Mouse (Mus musculus) heart, adult 2 months (tissue): ENCODE measurements around the gene Ovca2. TPM values are rescaled to one million over a fixed set of nuclear protein-coding genes. Genes with fewer than 3 reads are reported as not detected.
A peak's percentile ranks its signal among the peaks of the same experiment; 100 is the strongest.

Experiments used
- DNase-seq, 2 experiments: peaks; one replicate each; pipeline ENCODE4 v3.0.0; 2021
- H3K27ac ChIP-seq: fragments of 200-600 bp; 2 replicates; pipeline ENCODE4 v1.8.1; 2022
- H3K27me3 ChIP-seq: fragments of 200-500 bp; 2 replicates; pipeline ENCODE4 v1.6.1; 2012; ENCODE audit warnings: mild to moderate bottlenecking, low read length, inconsistent platforms, mixed read lengths; ENCODE audit not compliant: control insufficient read depth, insufficient read depth
- H3K36me3 ChIP-seq: fragments of 200-500 bp; 2 replicates; pipeline ENCODE4 v1.6.1; 2012; ENCODE audit warnings: low read length, inconsistent platforms; ENCODE audit not compliant: control insufficient read depth, insufficient read depth
- H3K4me1 ChIP-seq: fragments of 200-500 bp; 2 replicates; pipeline ENCODE4 v1.6.1; 2011; ENCODE audit warnings: low read length; ENCODE audit not compliant: control insufficient read depth, insufficient read depth
- H3K4me3 ChIP-seq: fragments of 200-600 bp; 2 replicates; pipeline ENCODE4 v1.8.1; 2022
- H3K79me2 ChIP-seq: fragments of 200-500 bp; replicated peaks from 2 replicates; pipeline ENCODE4 v1.6.1; 2012; ENCODE audit warnings: mild to moderate bottlenecking, inconsistent platforms, low read length, moderate library complexity, mixed read lengths; ENCODE audit not compliant: control insufficient read depth, insufficient read depth
- H3K9ac ChIP-seq: fragments of 200-500 bp; 2 replicates; pipeline ENCODE4 v1.6.1; 2012; ENCODE audit warnings: low read depth, mild to moderate bottlenecking, control low read depth, inconsistent platforms, low read length, mixed read lengths
- CTCF ChIP-seq: fragments of 200-600 bp; IDR thresholded peaks from 2 replicates; pipeline ENCODE4 v1.8.1; 2022; ENCODE audit warnings: antibody characterized with exemption, mild to moderate bottlenecking, moderate library complexity
- EP300 ChIP-seq: fragments of 200-500 bp; IDR thresholded peaks from 2 replicates; pipeline ENCODE4 v1.6.1; 2011; ENCODE audit warnings: low read depth, low read length, control low read depth; ENCODE audit not compliant: insufficient read depth
- POLR2A ChIP-seq: fragments of 200-500 bp; IDR thresholded peaks from 2 replicates; pipeline ENCODE4 v1.6.1; 2011; ENCODE audit warnings: mild to moderate bottlenecking, low read depth, low read length, control low read depth; ENCODE audit not compliant: insufficient read depth
- WGBS: fragments of 180-500 bp; shearing (Covaris S2); methylation state at CpG from one replicate; pipeline ENCODE4 v1.1.7; 2018; 5-methylcytosine and 5-hydroxymethylcytosine counted together
- intact Hi-C: fragments of 180-260 bp; cut with DNase I; formaldehyde crosslinking; loops from one replicate; pipeline ENCODE4 v1.15.1; 2025
- long read RNA-seq: library from polyadenylated mRNA; stranded (forward); transcript quantifications from one replicate; pipeline ENCODE4 v2.0.0, GENCODE M21; 2021
- polyA plus RNA-seq: library from polyadenylated mRNA; depleted of rRNA; stranded (reverse); fragments of >200 nt; gene quantifications from 2 replicates; pipeline ENCODE4 v1.2.3, GENCODE M21; 2012; rRNA removed
- total RNA-seq, 2 experiments: library from RNA; stranded (reverse); gene quantifications; 2 replicates each; pipeline ENCODE4 v1.2.3; 2021

Gene Ovca2
- 1 to 10 TPM; 5.7 to 6.1 TPM for total RNA-seq
- 11.1 and 16.7 TPM in 2 replicates for polyA plus RNA-seq
- long read RNA-seq, partial matches to known transcripts, result 0 of 4 reads
- long read RNA-seq, other reads (novel, unspliced or antisense), result 1 of 4 reads

GRCm38 (mm10) chr11:75178672-75179208 is at the start of gene Ovca2:
Gene Ovca2, minus strand, starts transcription at chr11:75178835.
- intact Hi-C loops, result loop anchor here (1.0 to 5.0 kb wide), 2 partner anchors 113 to 251 kb away; partner anchors contain the start of genes Smg6 and Srr
- no peaks in the 10 kb centered on the region for H3K36me3 ChIP-seq
- 1% methylated on average over 33 of the region's 33 CpGs for WGBS
- TF ChIP-seq EP300 (0 out of 2 replicates have a peak, but pooled peaks have one; percentile 7), POLR2A (peak; percentile 81), CTCF (no peak; the same call in 1 of the 2 replicates)
- no peaks in the 10 kb centered on the region for H3K27me3 ChIP-seq
- H3K9ac ChIP-seq, result peak within 1 kb of the TSS; percentile 87
- peak within 1 kb of the TSS; percentile 88 for H3K27ac ChIP-seq
- H3K4me1 ChIP-seq, result peaks cover 5% of the 10 kb centered on the region
- no peaks in the 10 kb centered on the region for H3K79me2 ChIP-seq
- DNase-seq, result peak; percentile 91
- peak within 1 kb of the TSS; percentile 79 for H3K4me3 ChIP-seq

DNA sequence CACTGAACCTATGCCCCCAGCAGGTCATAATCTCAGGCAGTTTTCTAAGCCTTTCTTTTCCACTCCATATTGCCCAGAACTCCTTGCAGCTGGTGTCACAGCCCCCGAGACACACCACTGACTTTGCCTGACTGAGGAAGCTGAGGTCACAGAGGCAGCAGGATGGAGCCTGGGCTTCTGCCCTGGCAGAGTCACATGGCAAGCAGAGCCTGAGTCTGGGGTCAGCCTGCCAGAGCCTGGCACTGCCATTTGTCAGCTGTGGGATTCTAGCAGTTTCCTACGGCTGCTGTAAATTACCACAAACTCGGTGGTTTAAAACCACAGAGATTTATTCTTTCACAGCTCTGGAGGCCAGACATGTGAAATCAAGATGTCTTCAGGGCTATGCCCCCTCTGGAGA is 49.0 kb upstream of the Ovca2 start:
- Histone ChIP-seq H3K27me3 (no peaks in the 10 kb centered on the region), H3K36me3 (no peaks in the 10 kb centered on the region), H3K9ac (no peak overlapping the region), H3K4me3 (no peak overlapping the region), H3K27ac (no peak overlapping the region), H3K4me1 (0 out of 2 replicates have a peak, but pooled peaks cover 1% of the 10 kb centered on the region), H3K79me2 (no peaks in the 10 kb centered on the region)
- no peak for DNase-seq
- intact Hi-C loops, result no loop called here
- WGBS, result 68% methylated on average over 3 of the region's 3 CpGs
- TF ChIP-seq POLR2A (no peak), EP300 (no peak), CTCF (no peak)

- no peak overlapping the region for H3K9ac ChIP-seq
- no peak overlapping the region for H3K27ac ChIP-seq
- no peaks in the 10 kb centered on the region for H3K4me1 ChIP-seq
- no peaks in the 10 kb centered on the region for H3K36me3 ChIP-seq
- TF ChIP-seq EP300 (no peak), CTCF (no peak), POLR2A (no peak)
- WGBS, result 82% methylated on average over 4 of the region's 4 CpGs
- no peaks in the 10 kb centered on the region for H3K27me3 ChIP-seq
- no peak overlapping the region for H3K4me3 ChIP-seq
- no peaks in the 10 kb centered on the region for H3K79me2 ChIP-seq
- DNase-seq, result no peak
- intact Hi-C loops, result no loop called here
These were observed 46.2 kb upstream of the Ovca2 start for GRCm38 (mm10) chr11:75224835-75225234.

GRCm38 (mm10) chr11:75224062-75224461 is 45.4 kb upstream of the Ovca2 start:
- H3K27ac ChIP-seq, result no peak overlapping the region
- TF ChIP-seq CTCF (no peak), EP300 (no peak), POLR2A (no peak)
- H3K9ac ChIP-seq, result no peak overlapping the region
- no peaks in the 10 kb centered on the region for H3K27me3 ChIP-seq
- H3K4me3 ChIP-seq, result no peak overlapping the region
- intact Hi-C loops, result no loop called here
- H3K4me1 ChIP-seq, result no peaks in the 10 kb centered on the region
- 90% methylated on average over 12 of the region's 12 CpGs for WGBS
- no peak for DNase-seq
- no peaks in the 10 kb centered on the region for H3K79me2 ChIP-seq
- H3K36me3 ChIP-seq, result no peaks in the 10 kb centered on the region

DNA sequence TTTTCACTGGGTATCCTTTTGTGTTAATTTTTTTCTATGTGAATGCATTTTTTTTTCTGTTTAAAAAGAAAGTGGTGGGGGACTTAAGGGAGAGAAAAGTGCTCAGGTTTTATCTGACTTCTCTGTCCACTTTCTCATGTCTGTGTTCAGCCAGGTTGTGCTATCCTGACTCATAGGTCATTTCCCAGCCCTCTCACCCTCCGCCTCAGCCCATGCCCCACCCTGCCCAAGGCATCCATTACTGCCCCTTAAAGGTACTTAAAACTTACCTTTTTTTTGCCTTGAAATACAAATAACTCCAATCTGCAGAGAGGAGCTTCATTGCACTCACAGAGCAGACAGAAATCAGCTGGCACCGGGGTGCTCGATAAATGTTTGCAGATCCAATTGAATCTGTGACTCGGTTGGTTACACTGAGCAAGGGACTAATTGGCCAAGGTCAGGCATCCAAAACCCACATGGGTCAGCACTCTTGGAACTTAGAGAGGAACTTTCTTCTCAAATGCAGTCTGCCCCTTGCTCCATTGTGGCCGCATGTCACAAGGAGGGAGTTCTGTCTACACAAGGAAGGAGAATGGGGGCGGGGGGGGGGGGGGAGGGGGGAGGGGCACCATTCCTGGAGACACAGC is 42.0 kb upstream of the Ovca2 start:
- no peak for DNase-seq
- H3K79me2 ChIP-seq, result no peaks in the 10 kb centered on the region
- H3K36me3 ChIP-seq, result no peaks in the 10 kb centered on the region
- H3K4me3 ChIP-seq, result no peak overlapping the region
- WGBS, result 65% methylated on average over 5 of the region's 6 CpGs
- no peak overlapping the region for H3K27ac ChIP-seq
- H3K4me1 ChIP-seq, result no peaks in the 10 kb centered on the region
- intact Hi-C loops, result no loop called here
- H3K9ac ChIP-seq, result no peak overlapping the region
- H3K27me3 ChIP-seq, result no peaks in the 10 kb centered on the region
- no peak for TF ChIP-seq CTCF
- TF ChIP-seq POLR2A, result no peak
- no peak for TF ChIP-seq EP300

DNA sequence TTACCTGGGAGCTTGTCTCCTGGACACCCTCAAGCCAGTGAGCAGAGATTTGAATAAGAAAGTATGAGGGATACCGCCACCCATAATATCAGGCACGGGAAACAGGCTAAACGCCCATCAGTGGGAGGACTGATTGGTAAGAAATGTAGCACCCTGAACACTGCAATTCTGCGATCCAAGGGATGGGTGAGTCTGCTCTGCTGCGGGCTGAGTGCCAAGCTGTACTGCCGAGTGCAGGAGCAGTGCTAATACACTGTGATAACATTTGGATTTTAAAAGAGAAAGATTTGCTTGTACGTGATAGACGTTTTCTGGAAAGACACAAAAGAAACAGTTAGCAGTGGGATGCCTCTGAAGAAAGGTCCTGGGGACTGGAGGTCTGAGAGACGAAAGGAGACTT is 41.5 kb upstream of the Ovca2 start:
- Histone ChIP-seq H3K4me3 (no peak overlapping the region), H3K27ac (no peak overlapping the region), H3K9ac (no peak overlapping the region), H3K4me1 (no peaks in the 10 kb centered on the region), H3K36me3 (no peaks in the 10 kb centered on the region), H3K27me3 (no peaks in the 10 kb centered on the region), H3K79me2 (no peaks in the 10 kb centered on the region)
- TF ChIP-seq POLR2A, result no peak
- no peak for TF ChIP-seq EP300
- no peak for TF ChIP-seq CTCF
- DNase-seq, result peak; percentile 48
- intact Hi-C loops, result no loop called here
- 30% methylated on average over 9 of the region's 9 CpGs for WGBS
